Mouse (Mus musculus) embryonic fibroblast, embryonic 13.5 days (primary cell): ENCODE results near the gene Myef2. TPM values are rescaled to one million over a fixed set of nuclear protein-coding genes. Genes with fewer than 3 reads are reported as not detected.

Experiments used
- H3K27ac ChIP-seq: 2 replicates; pipeline ENCODE4 v1.5.1; 2012; ENCODE audit warnings: low read length, control low read depth, inconsistent platforms; ENCODE audit not compliant: insufficient read depth
- H3K4me1 ChIP-seq: 2 replicates; pipeline ENCODE4 v1.6.1; 2011; ENCODE audit warnings: low read length; ENCODE audit not compliant: control insufficient read depth, insufficient read depth
- H3K4me3 ChIP-seq: 2 replicates; pipeline ENCODE4 v1.5.1; 2011; ENCODE audit warnings: mild to moderate bottlenecking, control low read depth, low read length; ENCODE audit not compliant: insufficient read depth
- CTCF ChIP-seq: IDR thresholded peaks from 2 replicates; pipeline ENCODE4 v1.5.1; 2011; ENCODE audit warnings: mild to moderate bottlenecking, control low read depth, low read length, moderate library complexity, borderline replicate concordance; ENCODE audit not compliant: insufficient read depth
- POLR2A ChIP-seq: IDR thresholded peaks from 2 replicates; pipeline ENCODE4 v1.6.1; 2011; ENCODE audit warnings: low read depth, mild to moderate bottlenecking, control low read depth, low read length, moderate library complexity
- polyA plus RNA-seq: library from polyadenylated mRNA; stranded (reverse); fragments of >200 nt; gene quantifications from 2 replicates; pipeline ENCODE4 v1.2.4, GENCODE M21; 2011; ENCODE audit warnings: low read depth; ENCODE audit not compliant: missing spikeins, insufficient read length

Myef2 gene
- polyA plus RNA-seq, 1 experiment, result 91.6 TPM

GRCm38 (mm10) chr2:125068696-125069095 is 54.8 kb downstream of the Myef2 start:
- Histone ChIP-seq H3K27ac (no peak overlapping the region), H3K4me1 (no peaks in the 10 kb centered on the region), H3K4me3 (no peak overlapping the region)
- TF ChIP-seq CTCF, result no peak
- TF ChIP-seq POLR2A, result no peak

GRCm38 (mm10) chr2:125067894-125068293 is 55.6 kb downstream of the Myef2 start, which contains the start of gene Slc24a5:
Gene Slc24a5 (plus strand): TSS chr2:125068124.
- TF ChIP-seq POLR2A (no peak), CTCF (no peak)
- Histone ChIP-seq H3K27ac (no peak within 1 kb of the TSS), H3K4me1 (no peaks in the 10 kb centered on the region), H3K4me3 (no peak within 1 kb of the TSS)

GRCm38 (mm10) chr2:125067373-125067772 is 56.1 kb downstream of the Myef2 start:
- no peaks in the 10 kb centered on the region for H3K4me1 ChIP-seq
- TF ChIP-seq POLR2A (no peak), CTCF (no peak)
- H3K4me3 ChIP-seq, result no peak overlapping the region
- no peak overlapping the region for H3K27ac ChIP-seq

- Histone ChIP-seq H3K4me1 (no peaks in the 10 kb centered on the region), H3K27ac (no peak overlapping the region), H3K4me3 (no peak overlapping the region)
- TF ChIP-seq POLR2A (no peak), CTCF (no peak)
These were observed 60.5 kb downstream of the Myef2 start for GRCm38 (mm10) chr2:125062944-125063343.

DNA sequence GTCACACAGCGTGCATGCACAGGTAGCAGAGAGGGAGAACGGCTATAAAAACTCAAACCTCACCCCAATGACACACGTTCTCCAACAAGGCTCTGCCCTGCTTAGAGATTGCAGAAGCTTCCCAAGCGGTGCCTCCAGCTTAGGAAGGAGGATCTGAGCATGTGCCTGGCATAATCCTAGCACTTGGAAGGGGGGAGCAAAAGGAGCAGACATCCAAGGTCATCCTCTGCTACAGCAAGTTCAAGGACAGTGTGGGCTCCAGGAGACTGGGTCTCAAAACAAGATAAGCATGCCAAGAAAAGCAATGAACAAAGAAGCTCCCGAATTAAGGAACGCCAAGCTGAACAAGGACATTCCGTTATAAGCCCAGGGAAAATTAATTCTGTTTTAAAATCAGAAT is 62.0 kb downstream of the Myef2 start:
- Histone ChIP-seq H3K27ac (no peak overlapping the region), H3K4me3 (no peak overlapping the region), H3K4me1 (no peaks in the 10 kb centered on the region)
- no peak for TF ChIP-seq POLR2A
- no peak for TF ChIP-seq CTCF

- H3K4me3 ChIP-seq, result no peak overlapping the region
- H3K27ac ChIP-seq, result no peak overlapping the region
- H3K4me1 ChIP-seq, result no peaks in the 10 kb centered on the region
- TF ChIP-seq CTCF, result peak; percentile 53; the same call in 1 of the 2 replicates
- no peak for TF ChIP-seq POLR2A
These were observed 66.1 kb downstream of the Myef2 start for GRCm38 (mm10) chr2:125057250-125057815.

DNA sequence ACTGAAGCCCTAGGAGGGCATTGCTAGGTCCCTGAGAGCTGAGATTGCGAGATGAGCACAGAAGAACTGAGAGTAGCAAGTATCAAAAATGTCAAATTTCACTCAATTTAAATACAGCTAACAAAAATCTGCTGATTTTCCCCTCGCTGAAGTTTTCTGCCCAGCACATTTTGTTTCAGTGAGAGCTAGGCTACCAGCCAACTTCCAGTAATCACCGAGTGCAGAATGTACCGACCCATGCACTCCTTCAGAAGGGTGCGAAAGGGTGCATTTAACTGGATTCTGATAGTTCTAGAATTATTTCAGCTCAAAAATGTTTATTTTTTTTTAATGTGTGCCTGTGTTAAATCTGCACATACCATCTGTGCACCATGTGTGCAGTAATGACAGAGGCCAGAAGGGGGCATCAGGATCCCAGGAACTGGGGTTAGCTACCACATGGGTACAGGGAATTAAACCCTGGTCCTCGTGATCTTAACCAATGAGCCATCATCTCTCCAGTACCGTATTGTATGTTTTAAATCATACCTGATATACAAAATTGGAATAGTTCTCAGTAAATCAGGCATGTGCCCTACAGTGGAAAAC is 68.1 kb downstream of the Myef2 start:
- Histone ChIP-seq H3K27ac (no peak overlapping the region), H3K4me1 (no peaks in the 10 kb centered on the region), H3K4me3 (no peak overlapping the region)
- TF ChIP-seq CTCF (no peak), POLR2A (no peak)

Other genes starting within 250 kb of the Myef2 start
- 0.25 TPM in 1 of 2 replicates, not detected in the other for gene Slc24a5, start 55.5 kb downstream of the Myef2 start, polyA plus RNA-seq
- not detected in 2 replicates for gene Ctxn2, start 13.0 kb upstream of the Myef2 start, polyA plus RNA-seq
- gene Slc12a1, start 28.8 kb upstream of the Myef2 start, polyA plus RNA-seq, result 0.23 and 0.25 TPM in 2 replicates
- gene Dut, start 123.5 kb upstream of the Myef2 start, polyA plus RNA-seq, result 58.6 and 66.6 TPM in 2 replicates